Mouse (Mus musculus): ENCODE data around the gene Krtap12-1. TPM values are rescaled to one million over a fixed set of nuclear protein-coding genes. Genes with fewer than 3 reads are reported as not detected.
"Not testable (repeated sequence)": the region's sequence is repeated elsewhere in the genome, so short reads cannot be mapped to it uniquely, and the experiment has no call there.

Krtap12-1 gene
- polyA plus RNA-seq (2012; ENCODE audit: insufficient read depth, insufficient read length, missing spikeins): not detected in 2 replicates

- not testable (repeated sequence) for H3K4me3 ChIP-seq (ENCODE audit: insufficient read depth, low read length); H3K4me1 ChIP-seq (ENCODE audit: control insufficient read depth, insufficient read depth, low read length); H3K27ac ChIP-seq (ENCODE audit: insufficient read depth, low read depth, low read length)
Observed at GRCm38 (mm10) chr10:77720299-77720698, at the start of gene Krtap12-1. Krtap12-1 (plus strand) TSS chr10:77720599.

- Histone ChIP-seq H3K4me1 (ENCODE audit: control insufficient read depth, insufficient read depth, low read length) (no peaks in the 10 kb centered on the region), H3K27ac (ENCODE audit: insufficient read depth, low read depth, low read length) (no peak overlapping the region), H3K4me3 (ENCODE audit: insufficient read depth, low read length) (no peak overlapping the region)
- TF ChIP-seq POLR2A (IDR thresholded peaks at IDR 0.05; ENCODE audit: borderline replicate concordance, low read depth, low read length): no peak
- no peak for TF ChIP-seq CTCF (IDR thresholded peaks at IDR 0.05; ENCODE audit: low read depth, low read length)
Observed at GRCm38 (mm10) chr10:77670710-77671109, 49.7 kb upstream of the Krtap12-1 start.

DNA sequence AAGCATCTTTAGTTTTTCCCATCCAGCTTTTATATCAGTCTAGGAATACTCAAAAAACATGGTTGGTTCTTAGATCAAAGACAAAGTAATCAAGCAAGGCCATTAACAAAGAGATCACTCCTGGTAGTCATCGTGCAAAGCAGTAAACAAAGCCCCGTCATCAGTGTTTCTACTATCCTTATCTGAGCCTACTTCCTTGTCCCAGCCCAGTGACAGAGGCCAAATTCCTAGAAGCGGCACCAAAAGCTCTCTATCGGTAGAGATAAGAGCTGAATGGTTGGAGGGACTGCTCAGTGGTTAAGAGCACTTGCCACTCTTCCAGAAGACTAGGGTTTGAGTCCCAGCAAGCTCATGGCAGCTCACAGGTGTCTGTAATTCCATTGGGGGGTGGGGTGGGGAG is 48.9 kb upstream of the Krtap12-1 start:
- no peak overlapping the region for H3K27ac ChIP-seq (ENCODE audit: insufficient read depth, low read depth, low read length)
- H3K4me3 ChIP-seq (ENCODE audit: insufficient read depth, low read length): no peak overlapping the region
- H3K4me1 ChIP-seq (ENCODE audit: control insufficient read depth, insufficient read depth, low read length): no peaks in the 10 kb centered on the region
- TF ChIP-seq CTCF (IDR thresholded peaks at IDR 0.05; ENCODE audit: low read depth, low read length): no peak
- no peak for TF ChIP-seq POLR2A (IDR thresholded peaks at IDR 0.05; ENCODE audit: borderline replicate concordance, low read depth, low read length)

DNA sequence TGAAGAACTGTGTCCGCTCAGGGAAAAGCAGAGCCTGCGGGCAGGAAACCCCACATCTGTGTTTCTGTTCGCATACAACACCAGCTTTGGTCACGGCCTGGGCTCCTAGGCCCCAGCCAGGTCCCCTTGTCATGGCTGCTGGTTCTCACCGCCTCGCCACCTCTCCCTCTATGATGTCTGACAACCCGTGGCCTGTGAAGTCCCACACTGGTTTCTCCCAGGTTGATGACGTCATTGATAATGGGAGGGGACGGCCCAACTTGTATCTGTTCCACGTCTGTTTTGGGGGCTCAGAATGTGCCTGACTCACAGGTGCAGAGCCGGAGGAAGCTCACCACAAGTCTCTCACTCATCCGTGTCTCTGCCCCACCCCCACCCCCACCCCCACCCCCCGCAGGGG is 46.6 kb upstream of the Krtap12-1 start:
- Histone ChIP-seq H3K4me1 (ENCODE audit: control insufficient read depth, insufficient read depth, low read length) (no peaks in the 10 kb centered on the region), H3K4me3 (ENCODE audit: insufficient read depth, low read length) (no peak overlapping the region), H3K27ac (ENCODE audit: insufficient read depth, low read depth, low read length) (no peak overlapping the region)
- TF ChIP-seq POLR2A (IDR thresholded peaks at IDR 0.05; ENCODE audit: borderline replicate concordance, low read depth, low read length): no peak
- no peak for TF ChIP-seq CTCF (IDR thresholded peaks at IDR 0.05; ENCODE audit: low read depth, low read length)

DNA sequence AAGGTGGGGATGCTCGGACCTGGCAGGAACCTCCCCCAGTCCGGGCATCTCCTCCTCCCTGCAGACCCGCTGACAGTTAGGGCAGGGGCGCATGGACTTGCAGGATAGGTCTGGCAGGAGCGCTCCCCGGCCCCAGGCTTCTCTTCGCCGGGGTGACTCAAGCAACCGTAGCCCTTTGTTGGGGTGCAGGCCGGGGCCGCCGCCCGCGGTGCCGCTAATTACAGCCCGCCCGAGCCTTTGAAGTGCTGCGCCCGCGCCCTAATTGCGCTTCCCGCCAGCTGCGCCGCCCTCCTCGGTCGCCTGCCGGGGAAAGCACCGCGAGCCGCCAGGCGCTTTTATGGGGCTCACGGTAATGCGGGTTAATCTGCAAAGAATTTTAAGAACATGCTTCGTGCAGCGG is 42.8 kb upstream of the Krtap12-1 start:
- TF ChIP-seq CTCF (IDR thresholded peaks at IDR 0.05; ENCODE audit: low read depth, low read length): no peak
- TF ChIP-seq POLR2A (IDR thresholded peaks at IDR 0.05; ENCODE audit: borderline replicate concordance, low read depth, low read length): no peak
- Histone ChIP-seq H3K4me1 (ENCODE audit: control insufficient read depth, insufficient read depth, low read length) (no peaks in the 10 kb centered on the region), H3K4me3 (ENCODE audit: insufficient read depth, low read length) (no peak overlapping the region), H3K27ac (ENCODE audit: insufficient read depth, low read depth, low read length) (no peak overlapping the region)

GRCm38 (mm10) chr10:77682994-77683393 is 37.4 kb upstream of the Krtap12-1 start:
- no peak overlapping the region for H3K4me3 ChIP-seq (ENCODE audit: insufficient read depth, low read length)
- TF ChIP-seq CTCF (IDR thresholded peaks at IDR 0.05; ENCODE audit: low read depth, low read length): no peak
- no peak for TF ChIP-seq POLR2A (IDR thresholded peaks at IDR 0.05; ENCODE audit: borderline replicate concordance, low read depth, low read length)
- H3K27ac ChIP-seq (ENCODE audit: insufficient read depth, low read depth, low read length): no peak overlapping the region

GRCm38 (mm10) chr10:77684181-77684580 is 36.2 kb upstream of the Krtap12-1 start:
- Histone ChIP-seq H3K4me3 (ENCODE audit: insufficient read depth, low read length) (no peak overlapping the region), H3K27ac (ENCODE audit: insufficient read depth, low read depth, low read length) (no peak overlapping the region), H3K4me1 (ENCODE audit: control insufficient read depth, insufficient read depth, low read length) (no peaks in the 10 kb centered on the region)
- no peak for TF ChIP-seq CTCF (IDR thresholded peaks at IDR 0.05; ENCODE audit: low read depth, low read length)
- TF ChIP-seq POLR2A (IDR thresholded peaks at IDR 0.05; ENCODE audit: borderline replicate concordance, low read depth, low read length): no peak

More at GRCm38 (mm10) chr10:77682994-77683393, 37.4 kb upstream of the Krtap12-1 start:
- H3K4me1 ChIP-seq (ENCODE audit: control insufficient read depth, insufficient read depth, low read length): no peaks in the 10 kb centered on the region

DNA sequence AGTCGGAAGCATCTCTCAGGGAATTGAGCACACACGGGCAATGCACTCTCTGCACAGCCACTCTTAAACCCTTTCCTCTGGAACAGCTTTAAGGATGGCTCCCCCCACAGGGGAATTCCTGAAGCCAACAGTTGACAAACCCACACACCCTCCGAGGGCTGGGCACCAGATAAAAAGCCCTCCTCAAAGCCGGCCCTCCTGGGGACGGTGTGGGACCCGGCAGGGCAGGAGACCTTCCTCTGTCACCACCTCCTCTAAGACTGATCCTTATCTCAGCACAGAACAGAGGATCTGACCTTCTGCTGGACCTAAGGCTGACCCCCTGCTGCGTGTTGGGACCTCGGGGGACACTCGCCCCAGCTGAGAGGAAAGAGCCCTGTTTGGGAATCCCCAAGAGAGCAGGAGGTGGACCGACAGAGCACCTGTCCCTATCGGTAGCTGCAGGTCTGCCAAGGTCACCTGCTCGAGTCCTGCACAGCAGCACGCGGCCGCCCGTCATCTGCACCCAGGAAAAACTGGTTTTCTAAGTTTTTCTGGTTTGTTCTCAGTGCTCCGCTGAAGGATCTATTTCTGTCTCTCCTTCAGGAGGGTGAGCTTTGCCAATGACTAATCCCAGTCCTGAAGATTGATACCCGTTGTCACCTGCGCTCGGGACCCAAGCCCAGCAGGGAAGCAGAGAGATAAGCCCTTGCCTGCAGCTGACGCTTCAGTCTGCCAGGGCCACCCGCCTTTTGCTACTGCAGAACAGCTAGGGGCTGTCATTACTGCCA is 34.3 kb upstream of the Krtap12-1 start, which contains the start of gene Tspear:
Gene Tspear (plus strand): TSS at position 675 of the 770 bp plus-strand sequence.
- Histone ChIP-seq H3K27ac (ENCODE audit: insufficient read depth, low read depth, low read length) (no peak within 1 kb of the TSS), H3K4me3 (ENCODE audit: insufficient read depth, low read length) (no peak within 1 kb of the TSS), H3K4me1 (ENCODE audit: control insufficient read depth, insufficient read depth, low read length) (no peaks in the 10 kb centered on the region)
- no peak for TF ChIP-seq CTCF (IDR thresholded peaks at IDR 0.05; ENCODE audit: low read depth, low read length)
- no peak for TF ChIP-seq POLR2A (IDR thresholded peaks at IDR 0.05; ENCODE audit: borderline replicate concordance, low read depth, low read length)

- no peak overlapping the region for H3K4me3 ChIP-seq (ENCODE audit: insufficient read depth, low read length)
- H3K27ac ChIP-seq (ENCODE audit: insufficient read depth, low read depth, low read length): no peak overlapping the region
- no peaks in the 10 kb centered on the region for H3K4me1 ChIP-seq (ENCODE audit: control insufficient read depth, insufficient read depth, low read length)
- no peak for TF ChIP-seq CTCF (IDR thresholded peaks at IDR 0.05; ENCODE audit: low read depth, low read length)
- TF ChIP-seq POLR2A (IDR thresholded peaks at IDR 0.05; ENCODE audit: borderline replicate concordance, low read depth, low read length): no peak
Observed at GRCm38 (mm10) chr10:77687021-77687420, 33.4 kb upstream of the Krtap12-1 start.

DNA sequence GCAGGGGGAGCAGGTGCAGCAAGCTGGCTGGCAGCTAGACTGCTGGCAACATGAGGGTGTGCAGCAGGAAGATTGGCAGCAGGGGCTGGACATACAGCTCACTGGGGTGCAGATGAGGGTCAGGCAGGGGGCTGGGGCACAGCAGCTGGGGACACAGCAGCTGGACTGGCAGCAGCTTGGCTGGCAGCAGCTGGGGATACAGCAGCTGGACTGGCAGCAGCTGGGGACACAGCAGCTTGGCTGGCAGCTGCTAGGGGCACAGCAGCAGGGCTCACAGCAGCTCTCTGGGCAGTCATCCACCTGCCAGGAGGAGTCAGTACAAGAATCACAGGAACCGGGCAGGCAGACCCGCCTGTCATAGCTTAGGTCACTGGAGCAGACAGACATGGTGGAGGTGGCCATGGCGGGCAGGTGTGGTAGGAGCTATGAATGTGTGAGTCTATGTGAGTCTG is 30.0 kb upstream of the Krtap12-1 start, which contains the start of gene Gm19402:
Gene Gm19402 (minus strand): TSS at position 402 of the 452 bp plus-strand sequence.
- H3K4me3 ChIP-seq (ENCODE audit: insufficient read depth, low read length); H3K4me1 ChIP-seq (ENCODE audit: control insufficient read depth, insufficient read depth, low read length); H3K27ac ChIP-seq (ENCODE audit: insufficient read depth, low read depth, low read length): not testable (repeated sequence)
